Mouse (Mus musculus): ENCODE data around the gene Prr9.

GRCm38 (mm10) chr3:92117930-92118329 is 5.8 kb downstream of the Prr9 start:
- TF ChIP-seq CTCF (IDR thresholded peaks at IDR 0.05) = peak; percentile 55
- TF ChIP-seq POLR2A (IDR thresholded peaks at IDR 0.05; ENCODE audit: insufficient read depth, low read depth, low read length) = no peak

Data from heart, adult 2 months (tissue).